Comparison of ENCODE assay signal across 23 mouse cellular contexts in genomic region chr2:6729984-6730383, GRCm38 (mm10).
DNase-seq lines count a peak whose midpoint lies in the region; ATAC-seq and TF ChIP-seq lines count a peak whose summit lies in the region.
"Had no signal": no experiment of that assay in that cellular context is flagged by ENCODE, and none has a peak within 500 bp of the region (broad histone marks: within the 10 kb centered on the region; RNA-seq: fewer than 3 reads in every experiment).

No protein-coding gene starts in this region.

- TF ChIP-seq CTCF in layer of hippocampus, adult 2 months (conservative IDR thresholded peaks at IDR 0.05): no peak
- TF ChIP-seq CTCF in brain, embryonic 14.5 days (IDR thresholded peaks at IDR 0.05; ENCODE audit: borderline replicate concordance, extremely low read depth, insufficient read depth, insufficient read length): no peak

- H3K27me3 ChIP-seq in forebrain, embryonic 15.5 days: no peaks in the 10 kb centered on the region
- H3K27me3 ChIP-seq in forebrain, embryonic 11.5 days (ENCODE audit: control insufficient read depth, insufficient read depth, low read length): no peaks in the 10 kb centered on the region
- H3K27me3 ChIP-seq: embryonic facial prominence, embryonic 15.5 days; heart, embryonic 15.5 days; liver, embryonic 13.5 days; neural tube, embryonic 12.5 days; Patski had no signal

- H3K4me3 ChIP-seq in forebrain, embryonic 15.5 days: no peak overlapping the region
- H3K4me3 ChIP-seq in forebrain, embryonic 11.5 days (ENCODE audit: low read depth, low read length): no peak overlapping the region
- no peak overlapping the region for H3K4me3 ChIP-seq in layer of hippocampus, adult 2 months
- H3K4me3 ChIP-seq: embryonic facial prominence, embryonic 15.5 days; heart, embryonic 15.5 days; liver, embryonic 13.5 days; neural tube, embryonic 12.5 days had no signal

- H3K36me3 ChIP-seq in forebrain, embryonic 15.5 days: no peaks in the 10 kb centered on the region
- H3K36me3 ChIP-seq in forebrain, embryonic 11.5 days (ENCODE audit: control insufficient read depth, insufficient read depth, low read length): no peaks in the 10 kb centered on the region; the same call in 1 of the 2 replicates
- H3K36me3 ChIP-seq: embryonic facial prominence, embryonic 15.5 days; heart, embryonic 15.5 days; liver, embryonic 13.5 days; neural tube, embryonic 12.5 days had no signal

- H3K27ac ChIP-seq in forebrain, embryonic 15.5 days (replicated peaks): peak overlapping the region; percentile 20; the same call in 1 of the 2 replicates
- no peak overlapping the region for H3K27ac ChIP-seq in forebrain, embryonic 11.5 days (ENCODE audit: low read depth, low read length)
- H3K27ac ChIP-seq in layer of hippocampus, adult 2 months: peak overlapping the region; percentile 25; the same call in 1 of the 2 replicates
- H3K27ac ChIP-seq: embryonic facial prominence, embryonic 15.5 days; heart, embryonic 15.5 days; hindbrain, postnatal 0 days; liver, embryonic 13.5 days; neural tube, embryonic 12.5 days had no signal

- no peak overlapping the region for H3K9ac ChIP-seq in forebrain, embryonic 15.5 days (replicated peaks)
- no peak overlapping the region for H3K9ac ChIP-seq in forebrain, embryonic 11.5 days (ENCODE audit: low read length)
- H3K9ac ChIP-seq: embryonic facial prominence, embryonic 15.5 days; heart, embryonic 15.5 days; liver, embryonic 13.5 days; neural tube, embryonic 12.5 days had no signal

- ATAC-seq in forebrain, embryonic 15.5 days (replicated peaks): no peak
- ATAC-seq in forebrain, embryonic 11.5 days (replicated peaks; ENCODE audit: low FRiP score): no peak
- ATAC-seq: lung, postnatal 0 days; Patski had no signal

- DNase-seq in adrenal gland, postnatal 10 days: peak; percentile 17
- DNase-seq in adrenal gland, adult 18-20 months (ENCODE audit: low spot score in 2 of 2): no peak
- no peak for DNase-seq in forebrain, embryonic 11.5 days (ENCODE audit: low spot score)
- DNase-seq in layer of hippocampus, adult 2 months (ENCODE audit: low spot score in 2 of 2): no peak
- DNase-seq in layer of hippocampus, adult 11-12 months (ENCODE audit: low spot score): no peak
- DNase-seq in brain, embryonic 14.5 days (ENCODE audit: low read depth): peak; percentile 38
- DNase-seq in spleen, postnatal 10 days (ENCODE audit: low spot score in 2 of 2): no peak
- DNase-seq: gastrocnemius, postnatal 14 days; kidney, adult 8-10 months; kidney, postnatal 4 days; layer of hippocampus, postnatal 36 days; left cerebral cortex, postnatal 4 days; liver, embryonic 13.5 days; midbrain, embryonic 14.5 days; right cerebral cortex, postnatal 4 days; thymus, adult 2 months had no signal

- H3K4me1 ChIP-seq in forebrain, embryonic 15.5 days: peaks cover 67% of the 10 kb centered on the region
- no peaks in the 10 kb centered on the region for H3K4me1 ChIP-seq in forebrain, embryonic 11.5 days (replicated peaks; ENCODE audit: control insufficient read depth, insufficient read depth, low read length)
- H3K4me1 ChIP-seq: embryonic facial prominence, embryonic 15.5 days; liver, embryonic 13.5 days had no signal

- TF ChIP-seq POLR2A in brain, embryonic 14.5 days (IDR thresholded peaks at IDR 0.05; ENCODE audit: borderline replicate concordance, extremely low read depth, insufficient read depth, insufficient read length, poor library complexity, severe bottlenecking): no peak

- no peak overlapping the region for H3K4me2 ChIP-seq in forebrain, embryonic 15.5 days (replicated peaks)
- H3K4me2 ChIP-seq in forebrain, embryonic 11.5 days (ENCODE audit: low read depth, low read length, severe bottlenecking): no peak overlapping the region
- H3K4me2 ChIP-seq: embryonic facial prominence, embryonic 15.5 days; heart, embryonic 15.5 days; liver, embryonic 13.5 days; neural tube, embryonic 12.5 days had no signal

- WGBS in forebrain, embryonic 15.5 days: 45% methylated on average over 9 of the region's 9 CpGs
- WGBS in forebrain, embryonic 11.5 days: 56% methylated on average over 9 of the region's 9 CpGs

- no peaks in the 10 kb centered on the region for H3K9me3 ChIP-seq in forebrain, embryonic 15.5 days
- no peaks in the 10 kb centered on the region for H3K9me3 ChIP-seq in forebrain, embryonic 11.5 days (ENCODE audit: control insufficient read depth, low read length)
- H3K9me3 ChIP-seq: embryonic facial prominence, embryonic 15.5 days; heart, embryonic 15.5 days; liver, embryonic 13.5 days; neural tube, embryonic 12.5 days had no signal

Comparison
In these comparisons a context has a peak if more than half of its experiments do, and no peak if none do; other contexts are left out.
1. DNase-seq: peak in adrenal gland, postnatal 10 days (single experiment) and brain, embryonic 14.5 days (single experiment); none in adrenal gland, adult 18-20 months (0 of 2), forebrain, embryonic 11.5 days (single experiment), layer of hippocampus, adult 2 months (0 of 2), layer of hippocampus, adult 11-12 months (single experiment) and spleen, postnatal 10 days (0 of 2).